Mouse (Mus musculus) kidney, adult 8-10 months (tissue): ENCODE measurements around the gene Slc34a1.
A peak's percentile ranks its signal among the peaks of the same experiment; 100 is the strongest.

Experiments
- DNase-seq, 2 experiments: peaks; one replicate each; pipeline ENCODE4 v3.0.0; 2022

Slc34a1 gene

GRCm38 (mm10) chr13:55444286-55444936 lies 46.4 kb downstream of the Slc34a1 start:
- no peak for DNase-seq

GRCm38 (mm10) chr13:55444937-55445315 lies 46.9 kb downstream of the Slc34a1 start, which contains the start of gene Grk6:
Gene Grk6 (plus strand): TSS chr13:55445072.
- peak; percentile 100 for DNase-seq

- DNase-seq: no peak
Observed at GRCm38 (mm10) chr13:55445361-55446091, 47.5 kb downstream of the Slc34a1 start.

GRCm38 (mm10) chr13:55446483-55447105 lies 48.6 kb downstream of the Slc34a1 start:
- DNase-seq: no peak

GRCm38 (mm10) chr13:55447543-55447943 lies 49.6 kb downstream of the Slc34a1 start:
- DNase-seq: no peak

GRCm38 (mm10) chr13:55448131-55448530 lies 50.1 kb downstream of the Slc34a1 start:
- no peak for DNase-seq

GRCm38 (mm10) chr13:55449205-55449604 lies 51.2 kb downstream of the Slc34a1 start:
- no peak for DNase-seq

GRCm38 (mm10) chr13:55449679-55450441 lies 51.9 kb downstream of the Slc34a1 start:
- DNase-seq: no peak

GRCm38 (mm10) chr13:55450511-55450980 lies 52.6 kb downstream of the Slc34a1 start:
- DNase-seq: no peak

- DNase-seq: no peak
Observed at GRCm38 (mm10) chr13:55451296-55451695, 53.3 kb downstream of the Slc34a1 start.

GRCm38 (mm10) chr13:55451785-55452549 lies 54.0 kb downstream of the Slc34a1 start:
- DNase-seq: no peak

GRCm38 (mm10) chr13:55462965-55463364 lies 65.0 kb downstream of the Slc34a1 start:
- no peak for DNase-seq

GRCm38 (mm10) chr13:55463399-55464026 lies 65.5 kb downstream of the Slc34a1 start:
- no peak for DNase-seq

GRCm38 (mm10) chr13:55464027-55464884 lies 66.3 kb downstream of the Slc34a1 start, which contains the start of gene Prr7:
Gene Prr7 (plus strand): TSS chr13:55464267.
- no peak for DNase-seq

- DNase-seq: no peak
Observed at GRCm38 (mm10) chr13:55465184-55465583, 67.2 kb downstream of the Slc34a1 start.
